Mouse (Mus musculus): ENCODE data around the gene Uts2.

- no peak for TF ChIP-seq POLR2A (IDR thresholded peaks at IDR 0.05; ENCODE audit: low read depth, low read length)
- peak; percentile 92 for TF ChIP-seq CTCF (conservative IDR thresholded peaks at IDR 0.05; ENCODE audit: insufficient read depth, insufficient read length, low read depth, low read length)
These were observed 32.0 kb upstream of the Uts2 start for GRCm38 (mm10) chr4:150964635-150965554.

Data from kidney, adult 2 months (tissue).